Mouse (Mus musculus): ENCODE measurements around the gene Meltf. TPM values are rescaled to one million over a fixed set of nuclear protein-coding genes. Genes with fewer than 3 reads are reported as not detected.

The Meltf gene
- polyA plus RNA-seq (2015; fragmentation: Nextera tagmentation; extraction: Ambion mirVana) = 0.13 and 0.18 TPM in 2 replicates

DNA sequence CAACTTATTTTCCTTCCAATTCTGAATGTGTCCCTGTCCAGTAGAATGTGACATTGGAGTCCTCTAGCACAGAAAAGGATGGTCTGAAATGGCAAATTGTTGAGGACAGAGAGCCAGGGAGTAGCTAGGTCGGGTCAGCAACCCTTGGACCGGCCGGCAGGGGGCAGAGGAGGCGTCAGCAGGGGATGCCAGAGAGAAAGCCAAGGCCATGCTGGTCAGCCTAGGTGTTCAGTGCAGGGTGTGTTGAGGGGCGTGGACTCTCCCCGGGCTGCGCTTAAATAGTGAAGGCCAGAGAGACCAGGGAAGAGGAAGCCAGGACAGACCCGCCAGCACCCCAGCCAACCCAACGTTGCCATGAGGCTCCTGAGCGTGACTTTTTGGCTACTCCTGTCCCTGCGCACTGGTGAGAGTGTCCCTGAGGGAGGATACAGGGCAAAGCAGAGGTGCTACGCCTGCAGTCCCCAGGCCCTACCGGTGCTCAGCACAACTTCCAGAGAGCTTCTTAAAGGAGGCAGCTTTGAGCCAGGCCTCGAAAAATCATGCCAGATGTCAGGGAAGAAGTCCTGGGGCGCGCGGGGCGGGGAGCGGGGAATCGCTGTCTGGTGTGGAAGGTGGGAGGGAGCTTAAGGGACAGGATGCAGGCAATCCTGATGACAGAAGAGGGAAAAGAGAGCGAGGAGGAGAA, at the start of gene Meltf:
Gene Meltf, plus strand, starts transcription at position 238 of the 685 bp plus-strand sequence.

DNA sequence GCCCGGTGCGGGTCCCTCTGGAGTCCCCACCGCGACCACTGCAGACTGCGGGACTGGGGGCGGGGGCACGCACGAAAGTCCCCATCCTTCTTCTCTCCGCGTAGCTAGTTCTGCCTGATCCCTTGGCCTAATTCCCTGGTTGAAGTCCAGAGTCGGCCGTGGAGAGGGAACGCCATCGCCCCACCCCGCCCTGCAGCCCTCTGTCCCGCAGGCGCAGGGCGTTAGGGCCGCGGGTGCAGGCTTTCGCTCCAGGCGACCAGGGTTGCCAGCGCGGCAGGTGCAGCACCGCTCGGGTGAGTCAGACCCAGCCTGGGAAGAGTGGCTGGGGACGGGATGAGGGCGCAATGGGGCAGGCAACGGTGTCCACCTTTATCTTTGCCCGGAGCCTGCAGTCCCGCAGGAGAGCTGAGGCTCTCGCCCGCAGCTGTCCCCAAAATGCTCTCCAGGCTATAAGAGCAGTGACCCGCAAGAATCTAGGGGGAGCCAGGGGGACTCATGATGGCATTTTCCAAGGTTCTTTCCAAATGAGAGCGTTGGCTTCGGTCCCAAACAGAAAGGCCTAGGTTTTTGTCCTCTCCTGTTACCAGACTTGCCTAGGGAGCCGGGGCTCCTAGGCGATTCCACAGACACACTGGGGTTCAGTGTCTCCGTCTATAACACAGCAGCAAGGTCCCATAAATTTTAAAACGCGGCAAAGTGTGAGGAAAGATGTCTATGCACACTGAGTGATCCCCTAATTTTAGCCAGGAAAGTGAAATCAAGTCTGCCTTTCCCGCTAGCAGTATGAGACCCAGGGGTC, 55.3 kb downstream of the Meltf start, which contains the start of gene Pigz:
Gene Pigz, plus strand, starts transcription at position 101 of the 799 bp plus-strand sequence.

DNA sequence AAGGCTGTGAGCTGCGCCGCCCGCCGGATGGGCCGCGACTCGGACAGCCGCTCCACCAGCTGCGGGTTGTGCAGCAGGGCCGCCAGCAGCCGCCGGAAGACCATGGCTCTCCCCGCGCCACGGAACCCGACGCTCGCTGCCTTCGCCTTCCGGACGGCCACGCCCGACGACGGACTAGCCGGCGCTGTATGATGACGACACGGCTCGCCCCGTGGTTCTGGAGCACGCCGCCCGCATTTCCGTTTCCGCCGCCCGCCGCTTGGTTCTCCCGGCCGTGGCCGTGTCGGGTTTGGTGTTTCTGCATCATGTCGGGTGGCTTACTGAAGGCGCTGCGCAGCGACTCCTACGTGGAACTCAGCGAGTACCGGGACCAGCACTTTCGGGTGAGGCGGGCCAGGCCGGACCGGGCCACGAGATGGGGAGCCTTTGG, 69.8 kb downstream of the Meltf start, which contains the start of the genes 0610012G03Rik and Ncbp2:
Gene 0610012G03Rik, minus strand, starts transcription at position 150 of the 430 bp plus-strand sequence.
Gene Ncbp2, plus strand, starts transcription at position 169 of the 430 bp plus-strand sequence.

Other genes with a start within 250 kb of the Meltf start
- 11.6 and 12.8 TPM in 2 replicates for gene Dlg1, start 215.4 kb upstream of the Meltf start, polyA plus RNA-seq (2015; fragmentation: Nextera tagmentation; extraction: Ambion mirVana)
- gene Pigz, start 55.0 kb downstream of the Meltf start, polyA plus RNA-seq (2015; fragmentation: Nextera tagmentation; extraction: Ambion mirVana) = 0.19 and 0.52 TPM in 2 replicates
- 59.6 and 63.7 TPM in 2 replicates for gene 0610012G03Rik, start 69.7 kb downstream of the Meltf start, polyA plus RNA-seq (2015; fragmentation: Nextera tagmentation; extraction: Ambion mirVana)
- gene Ncbp2, start 69.7 kb downstream of the Meltf start, polyA plus RNA-seq (2015; fragmentation: Nextera tagmentation; extraction: Ambion mirVana) = 38.1 and 38.7 TPM in 2 replicates
- 5.2 and 5.6 TPM in 2 replicates for gene Senp5, start 124.5 kb downstream of the Meltf start, polyA plus RNA-seq (2015; fragmentation: Nextera tagmentation; extraction: Ambion mirVana)
- gene Pak2, start 200.5 kb downstream of the Meltf start, polyA plus RNA-seq (2015; fragmentation: Nextera tagmentation; extraction: Ambion mirVana) = 18.2 and 21.8 TPM in 2 replicates
- 40.4 and 42.1 TPM in 2 replicates for gene Pigx, start 220.9 kb downstream of the Meltf start, polyA plus RNA-seq (2015; fragmentation: Nextera tagmentation; extraction: Ambion mirVana)
- gene Cep19, start 221.0 kb downstream of the Meltf start, polyA plus RNA-seq (2015; fragmentation: Nextera tagmentation; extraction: Ambion mirVana) = 10.8 and 12.8 TPM in 2 replicates